Mouse (Mus musculus) thymus, postnatal 10 days (tissue): ENCODE measurements around the gene Rpl13a.
"Not testable (repeated sequence)": the region's sequence is repeated elsewhere in the genome, so short reads cannot be mapped to it uniquely, and the experiment has no call there.

Source experiments
- DNase-seq, 2 experiments: peaks; one replicate each; pipeline ENCODE4 v3.0.0; 2021; ENCODE audit warnings: low spot score in 2 of 2

The Rpl13a gene

DNA sequence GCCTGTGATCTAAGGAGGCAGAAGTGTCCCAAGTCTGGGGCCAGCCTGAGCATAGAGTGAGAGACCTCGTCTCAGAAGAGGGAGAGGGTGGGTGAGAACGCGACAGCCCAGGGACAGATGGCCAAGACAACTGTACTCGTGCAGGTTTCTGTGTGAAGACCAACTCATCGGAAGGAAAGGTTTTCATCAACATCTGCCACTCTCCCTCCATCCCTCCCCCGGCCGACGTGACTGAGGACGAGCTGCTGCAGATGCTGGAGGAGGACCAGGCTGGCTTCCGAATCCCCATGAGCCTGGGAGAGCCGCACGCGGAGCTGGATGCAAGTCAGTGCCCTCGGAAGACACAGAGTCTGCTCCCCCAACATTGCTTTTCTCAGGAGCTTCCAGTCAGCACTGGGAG lies 28.9 kb upstream of the Rpl13a start:
- no peak for DNase-seq

DNA sequence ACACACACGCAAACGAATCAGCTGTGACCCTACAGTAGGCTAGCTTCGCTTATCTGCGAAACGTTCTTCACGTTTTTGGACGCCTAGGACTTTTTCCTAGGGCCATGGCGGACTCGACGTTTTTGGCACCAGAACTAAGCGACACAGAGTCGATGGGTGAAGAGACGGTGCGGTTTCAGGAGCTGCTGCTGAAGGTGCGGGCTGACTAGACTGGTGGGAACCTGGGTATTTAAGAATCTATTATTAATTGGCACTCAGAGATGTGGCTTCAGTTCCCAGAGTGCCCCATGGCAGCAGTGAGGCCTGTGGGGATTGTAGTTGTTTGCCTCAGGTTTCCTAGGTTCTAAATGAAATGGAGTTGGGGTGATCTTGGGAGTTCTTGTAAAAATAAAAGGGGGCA lies 27.6 kb upstream of the Rpl13a start:
- DNase-seq, result no peak

DNA sequence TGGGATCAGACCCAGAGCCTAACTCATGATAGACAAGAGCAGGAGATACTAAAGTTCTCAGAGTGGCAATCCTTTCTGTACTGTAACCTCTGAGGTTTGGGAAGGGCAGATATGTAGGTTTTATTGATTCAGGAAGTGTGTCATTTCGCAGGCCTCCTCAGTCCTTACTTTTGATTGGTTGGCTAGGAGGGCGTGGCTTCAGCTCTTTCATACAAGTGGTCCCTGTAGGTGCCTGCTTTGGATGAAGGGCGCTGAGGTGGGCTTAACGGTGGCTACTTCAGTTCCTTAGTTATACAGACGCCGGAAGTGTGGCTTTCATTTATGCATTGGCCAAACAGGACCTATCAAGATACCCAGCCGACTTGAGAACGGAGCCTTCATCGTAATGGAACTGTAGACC lies 27.0 kb upstream of the Rpl13a start:
- DNase-seq, result no peak

DNA sequence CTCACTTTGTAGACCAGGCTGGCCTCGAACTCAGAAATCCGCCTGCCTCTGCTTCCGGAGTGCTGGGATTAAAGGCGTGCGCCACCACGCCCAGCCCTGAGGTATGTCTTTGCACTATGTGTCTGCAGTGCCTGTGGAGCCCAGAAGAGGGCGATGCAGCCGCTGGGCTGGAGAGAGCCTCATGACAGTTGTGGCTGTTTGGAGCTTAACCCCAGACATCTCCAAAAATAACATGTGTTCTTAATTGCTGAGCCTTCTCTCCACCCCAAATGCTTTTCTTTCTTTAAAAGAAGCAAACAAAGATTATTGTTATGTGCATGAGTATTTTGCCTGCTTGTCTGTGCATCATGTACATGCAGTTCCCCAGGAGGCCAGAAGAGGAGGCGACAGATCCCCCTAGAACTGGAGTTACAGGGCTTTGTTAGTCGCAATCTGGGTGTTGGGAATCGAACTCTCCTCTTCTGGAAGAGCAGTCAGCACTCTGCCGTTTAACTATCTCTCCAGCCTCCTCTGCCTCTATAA lies 26.5 kb upstream of the Rpl13a start:
- DNase-seq, result peak; percentile 49 to 57

DNA sequence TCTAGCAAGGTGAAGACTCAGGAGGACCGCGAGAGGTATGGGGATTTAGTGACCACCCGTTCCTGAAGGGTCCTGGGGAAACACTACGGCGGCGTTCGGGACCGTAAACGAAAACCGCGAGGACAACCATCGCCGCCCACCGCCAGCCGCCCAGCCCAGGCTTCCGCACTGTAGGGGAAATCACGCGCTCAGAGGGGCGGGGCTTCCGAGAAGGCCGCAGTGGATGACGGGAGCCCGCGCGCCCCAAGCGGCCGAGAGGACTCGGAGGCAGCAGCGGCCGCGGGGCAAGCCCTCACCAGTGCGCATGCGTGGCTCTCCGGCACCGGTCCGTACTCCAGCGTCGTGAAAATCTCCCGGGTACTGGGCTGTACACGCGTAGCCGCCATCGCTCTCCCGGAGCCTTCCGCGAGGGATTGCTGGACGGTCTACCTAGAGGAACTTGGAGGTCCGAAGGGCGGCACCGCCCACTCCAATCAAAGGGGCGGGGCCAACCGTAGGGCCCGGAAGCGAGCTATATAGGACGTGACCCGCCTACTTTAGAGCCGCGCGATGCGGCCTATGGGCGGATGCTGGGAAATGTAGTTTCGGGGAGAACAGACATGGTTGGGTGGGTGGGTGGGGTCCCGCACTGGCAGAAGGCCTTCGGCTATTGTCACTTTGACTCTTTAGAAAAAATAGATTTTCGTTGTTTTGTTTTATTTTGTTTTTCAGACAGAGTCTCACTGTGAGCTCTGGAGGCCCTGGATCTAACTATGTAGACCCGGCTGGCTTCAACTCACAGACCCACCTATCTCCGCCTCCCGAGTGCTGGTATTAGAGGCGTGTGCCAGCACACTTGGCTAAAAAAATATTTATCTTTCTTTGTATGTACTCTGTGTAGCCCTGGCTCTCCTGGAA lies 25.8 kb upstream of the Rpl13a start, which contains the start of the genes Pih1d1 and Aldh16a1:
Gene Pih1d1 (plus strand): TSS at position 208 of the 897 bp plus-strand sequence.
Gene Aldh16a1 (minus strand): TSS at position 489 of the 897 bp plus-strand sequence.
- peak; percentile 95 to 98 for DNase-seq

DNA sequence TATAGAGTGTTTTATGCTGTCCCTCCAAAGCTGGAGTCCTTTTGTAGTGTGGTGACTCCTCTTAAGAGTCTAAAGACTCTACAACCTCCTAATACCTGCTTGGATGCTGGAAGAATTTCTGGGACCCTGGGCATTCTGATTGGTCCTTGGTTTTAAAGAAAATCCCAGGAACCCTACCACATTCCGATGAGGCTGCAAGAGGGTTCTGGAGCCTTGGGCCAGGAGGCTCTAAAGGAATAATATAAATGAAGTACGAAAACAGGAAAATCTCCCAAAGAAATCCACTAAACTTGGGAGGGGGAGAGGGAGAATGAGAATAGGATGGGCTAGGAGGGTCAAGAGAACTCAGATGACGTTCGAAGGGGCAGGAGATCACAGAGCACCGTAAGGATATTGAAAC lies 25.0 kb upstream of the Rpl13a start:
- no peak for DNase-seq

DNA sequence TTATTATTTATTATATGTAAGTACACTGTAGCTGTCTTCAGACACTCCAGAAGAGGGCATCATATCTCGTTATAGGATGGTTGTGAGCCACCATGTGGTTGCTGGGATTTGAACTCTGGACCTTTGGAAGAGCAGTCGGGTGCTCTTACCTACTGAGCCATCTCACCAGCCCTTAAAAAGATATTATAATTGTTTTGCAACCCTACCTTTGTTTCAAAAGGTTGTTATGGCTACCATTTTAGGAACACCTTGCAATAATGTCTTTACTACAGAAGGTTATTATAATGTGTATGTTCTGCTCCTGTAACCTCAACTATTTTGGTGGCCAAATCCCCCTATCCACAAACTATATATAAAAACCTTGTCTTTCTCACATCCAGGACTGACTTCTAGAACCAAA lies 24.5 kb upstream of the Rpl13a start:
- not testable (repeated sequence) for DNase-seq

DNA sequence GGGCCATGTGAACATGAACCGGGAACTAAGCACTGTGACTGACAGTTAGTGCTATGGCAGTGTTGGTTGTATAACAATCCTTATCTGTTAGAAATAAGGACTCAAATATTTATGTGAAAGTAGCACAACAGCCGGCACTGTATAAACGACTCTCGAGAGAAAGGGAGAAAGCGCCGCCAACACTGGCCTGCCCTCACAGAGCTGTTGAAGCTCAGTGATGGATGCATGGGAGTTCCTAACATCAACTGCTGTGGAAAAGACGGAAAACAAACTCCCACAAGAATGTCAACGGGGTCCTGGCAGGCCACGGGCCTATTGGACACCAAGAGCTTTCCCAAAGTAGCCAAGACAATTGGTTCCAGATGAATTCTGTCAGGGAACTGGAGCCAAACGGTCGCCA lies 22.7 kb upstream of the Rpl13a start:
- no peak for DNase-seq

DNA sequence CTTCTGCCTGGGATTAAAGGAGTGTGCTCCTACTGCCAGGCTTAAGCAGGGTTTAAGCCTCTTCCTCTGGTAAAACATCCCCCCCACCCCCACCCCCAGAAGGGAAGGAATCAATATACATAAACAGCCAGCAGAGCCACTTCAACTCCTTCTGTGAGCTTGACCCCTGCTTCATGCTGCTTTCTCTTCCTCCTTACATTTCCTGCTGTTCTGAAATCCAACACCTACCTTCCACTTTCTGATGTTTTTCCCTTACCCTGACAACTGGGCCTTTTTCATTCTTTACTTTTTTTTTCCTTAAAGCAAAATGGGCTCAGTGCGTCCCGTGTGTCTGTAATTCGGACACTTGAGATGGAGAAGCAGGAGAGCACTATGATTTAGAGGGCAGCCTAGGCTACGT lies 21.8 kb upstream of the Rpl13a start:
- no peak for DNase-seq

DNA sequence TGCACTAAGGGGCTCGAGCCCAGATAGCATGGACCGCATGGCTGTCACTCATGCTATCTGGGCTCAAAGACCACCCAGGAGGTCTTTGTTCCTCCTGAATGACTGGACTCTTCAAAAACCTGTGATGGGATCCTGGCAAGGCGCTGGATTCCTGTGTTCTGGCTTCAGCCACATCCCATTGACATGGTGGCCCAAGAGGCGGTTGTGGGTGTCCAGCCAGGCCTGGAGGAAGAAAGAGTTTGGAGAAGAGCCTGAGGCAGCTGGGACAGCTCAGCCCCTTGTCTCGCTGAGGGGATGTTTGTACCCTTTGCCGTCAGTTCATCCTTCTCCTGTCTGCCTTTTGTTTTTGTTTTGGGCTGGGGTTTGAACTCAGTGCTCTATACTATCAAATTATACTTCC lies 21.0 kb upstream of the Rpl13a start:
- no peak for DNase-seq

DNA sequence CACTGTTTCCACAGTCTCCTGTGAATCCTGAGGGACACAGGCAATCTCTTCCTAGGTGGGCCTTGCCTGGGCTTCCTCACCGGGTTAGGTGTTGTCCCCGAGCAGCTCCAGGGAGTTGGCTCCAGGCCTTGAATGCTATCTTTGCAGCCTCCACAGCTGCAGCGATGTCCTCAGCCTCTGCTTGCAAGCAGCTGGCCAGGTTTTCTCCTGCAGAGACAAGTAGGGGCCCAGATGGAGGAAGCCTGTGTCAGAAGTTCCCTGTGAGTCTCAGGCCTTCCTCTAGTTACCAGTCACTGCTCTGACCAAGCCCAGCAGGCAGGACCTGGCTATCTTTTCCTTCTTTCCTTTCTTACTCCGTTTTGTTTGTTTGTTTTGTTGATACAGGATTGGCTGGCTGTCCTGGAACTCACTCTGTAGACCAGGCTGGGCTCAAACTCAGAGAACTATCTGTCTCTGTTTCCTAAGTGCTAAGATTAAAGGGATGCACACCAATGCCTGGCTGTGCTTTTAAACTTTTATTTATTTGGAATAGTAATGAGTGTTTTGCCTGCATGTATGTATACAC lies 20.1 kb upstream of the Rpl13a start:
- DNase-seq, result no peak

DNA sequence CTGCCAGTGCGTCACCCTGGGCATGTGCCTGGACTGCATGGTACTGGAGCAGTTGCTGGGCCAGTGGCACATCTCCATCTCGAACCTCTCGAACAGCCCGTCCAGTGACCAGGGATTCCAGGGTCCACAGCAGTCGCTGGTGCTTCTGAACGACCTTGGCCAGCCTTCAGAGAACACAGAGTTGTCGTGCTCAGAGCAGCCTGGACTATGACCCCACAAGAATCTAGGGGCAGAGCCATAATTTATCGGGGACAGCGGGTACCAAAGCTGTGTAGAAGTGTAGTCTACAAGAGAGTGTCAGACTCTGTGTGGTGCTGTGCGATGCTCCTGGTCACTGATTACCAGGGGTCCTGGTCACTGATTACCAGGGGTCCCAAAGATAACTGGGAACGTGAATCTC lies 19.3 kb upstream of the Rpl13a start:
- DNase-seq, result no peak

DNA sequence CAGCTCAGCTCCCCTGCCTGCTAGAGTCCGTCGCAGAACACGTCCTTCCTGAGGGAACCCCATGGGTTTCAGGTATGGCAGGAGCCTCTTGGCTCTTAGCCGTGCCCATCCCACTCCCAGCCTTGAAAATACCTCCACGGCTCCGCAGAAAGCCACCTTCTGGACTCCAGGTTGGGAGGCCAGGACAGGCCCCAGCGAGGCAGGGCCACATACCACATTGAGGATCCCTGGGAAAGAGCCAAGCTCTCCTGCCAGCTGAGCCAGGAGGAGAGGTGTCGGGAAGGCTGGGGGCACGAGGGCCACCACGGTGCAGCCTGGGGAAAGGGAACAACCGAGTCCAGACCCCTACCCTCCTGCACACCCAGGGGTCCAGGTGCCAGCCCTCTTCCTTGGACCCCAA lies 18.7 kb upstream of the Rpl13a start:
- DNase-seq, result no peak

DNA sequence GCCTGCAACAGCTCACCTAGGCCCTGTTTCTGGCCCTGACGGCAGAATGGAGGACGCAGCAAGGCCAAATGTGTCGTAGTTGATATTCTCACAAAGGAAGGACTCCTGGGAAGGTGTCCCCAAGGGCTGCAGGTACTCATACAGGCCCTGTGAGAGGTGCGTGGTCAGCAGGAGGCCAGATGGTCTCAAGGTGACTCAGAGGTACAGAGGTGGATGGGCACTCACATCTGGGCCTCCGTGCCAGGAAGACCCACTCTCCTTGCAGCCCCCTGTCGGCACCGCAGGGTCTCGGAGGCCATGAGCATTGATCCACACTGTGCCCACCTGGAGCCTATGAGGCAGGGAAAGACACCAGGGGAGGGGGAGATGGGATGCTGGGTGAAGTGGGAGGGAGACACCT lies 16.9 kb upstream of the Rpl13a start:
- DNase-seq, result no peak

DNA sequence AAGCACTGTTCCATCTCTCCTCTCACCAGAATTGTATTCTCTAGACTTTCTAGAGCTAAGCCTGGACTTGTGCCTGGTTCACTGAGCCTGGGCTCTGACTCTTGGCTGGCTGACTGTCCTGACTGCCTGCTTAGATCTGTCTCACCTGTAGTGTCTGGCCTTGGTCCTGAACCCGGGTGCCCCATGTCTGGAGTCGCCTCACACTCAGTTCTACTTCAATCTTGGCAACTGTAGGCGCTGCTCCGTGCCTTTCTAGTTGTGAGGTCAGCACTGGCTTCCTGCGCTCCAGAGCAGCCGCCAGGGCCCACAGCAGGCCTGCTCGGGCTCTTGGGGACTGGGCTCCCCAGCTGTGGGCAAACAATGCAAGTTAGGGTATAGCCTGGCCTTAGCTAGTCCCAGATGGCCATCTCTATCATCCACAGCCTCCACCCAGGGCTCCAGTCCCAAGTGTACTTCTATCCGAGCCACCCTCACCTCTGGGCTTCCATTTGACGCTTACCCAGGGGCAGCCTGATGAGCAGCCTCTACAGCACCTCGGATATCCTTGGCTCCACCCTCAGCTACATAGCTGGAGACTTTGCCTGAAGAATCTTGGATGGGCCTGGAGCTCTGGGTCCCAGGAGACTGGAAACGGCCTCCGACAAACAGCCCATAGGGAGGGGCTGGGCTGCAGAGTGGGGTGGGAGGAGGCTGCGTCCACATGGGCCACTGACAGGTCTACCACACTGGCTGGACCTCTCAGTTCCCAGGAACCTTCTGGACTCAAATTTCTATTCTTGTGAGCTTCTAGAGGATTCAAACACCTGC lies 16.0 kb upstream of the Rpl13a start:
- no peak for DNase-seq

DNA sequence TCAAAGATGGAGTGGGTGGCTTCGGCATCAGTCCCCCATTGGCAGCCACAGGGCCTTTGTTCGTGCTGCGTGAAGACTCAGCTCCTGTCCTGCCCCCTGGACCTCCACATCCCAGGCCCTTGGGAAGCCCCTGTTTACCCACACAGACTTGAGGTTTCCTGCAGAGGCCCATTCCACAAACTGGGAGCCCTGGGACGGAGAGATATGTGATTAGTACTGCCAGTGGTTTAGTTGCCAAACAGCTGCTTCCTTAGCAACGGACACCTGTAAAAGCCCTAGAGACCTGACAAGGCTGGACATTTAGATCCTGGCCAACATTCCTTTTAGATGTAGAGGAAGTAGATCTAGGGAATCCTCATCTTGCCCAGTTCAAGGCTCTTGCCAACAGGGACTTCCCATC lies 13.4 kb upstream of the Rpl13a start:
- DNase-seq, result no peak

DNA sequence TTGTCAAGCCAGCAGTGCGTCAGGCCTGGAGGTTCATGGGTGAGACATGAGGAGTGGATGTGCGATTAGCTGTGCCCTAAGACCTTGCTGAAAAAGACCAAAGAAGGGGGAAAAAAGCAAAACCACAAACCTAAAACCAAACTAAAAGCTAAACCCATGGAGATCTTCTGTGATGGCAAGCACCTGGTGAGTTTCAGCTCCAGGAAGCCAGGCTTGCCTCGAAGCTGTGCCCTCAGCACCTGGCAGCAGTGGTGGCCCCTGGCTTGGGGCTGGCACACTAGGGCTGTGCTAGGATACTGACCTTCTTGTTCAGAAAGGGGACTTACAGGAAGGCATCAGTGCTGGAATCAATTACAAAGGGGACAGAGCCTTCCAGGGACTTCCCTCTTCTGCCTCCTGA lies 12.8 kb upstream of the Rpl13a start:
- DNase-seq, result peak; percentile 45 to 55

DNA sequence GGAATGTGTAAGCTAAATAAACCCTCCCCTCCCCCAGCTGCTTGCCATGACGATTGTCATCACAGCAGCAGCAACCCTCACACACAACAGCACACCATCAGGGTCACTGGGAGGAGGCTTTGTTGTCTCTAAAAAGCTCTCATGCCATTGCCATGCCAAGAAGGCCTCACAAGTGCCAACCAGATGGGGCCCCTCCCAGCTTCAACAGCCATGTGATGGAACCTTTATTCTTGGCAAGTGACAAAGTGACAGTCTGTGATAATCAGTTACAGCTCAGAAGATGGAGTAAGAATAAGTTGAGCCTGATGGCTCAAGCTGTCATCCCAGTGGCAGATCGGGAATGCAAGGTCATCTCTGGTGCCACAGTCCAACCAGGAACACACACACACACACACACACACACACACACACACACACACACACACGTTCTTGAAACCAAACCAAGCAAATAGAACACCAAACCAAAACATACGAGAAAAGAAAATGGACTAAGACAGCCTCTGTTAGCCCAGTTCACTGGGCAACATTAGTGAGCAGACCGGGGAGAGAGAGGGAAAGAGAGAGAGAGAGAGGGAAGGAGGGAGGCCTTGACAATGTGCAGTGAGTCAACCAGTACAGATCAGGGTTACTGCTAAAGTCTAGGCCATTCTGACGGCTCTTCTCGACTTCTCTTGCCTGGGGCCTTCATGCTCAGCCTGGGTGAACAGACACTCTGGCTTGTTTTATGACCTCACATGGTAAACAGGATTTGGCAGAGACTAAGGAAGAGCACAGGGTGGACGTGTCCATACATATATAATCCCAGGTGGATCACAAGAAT lies 11.6 kb upstream of the Rpl13a start:
- DNase-seq, result no peak

DNA sequence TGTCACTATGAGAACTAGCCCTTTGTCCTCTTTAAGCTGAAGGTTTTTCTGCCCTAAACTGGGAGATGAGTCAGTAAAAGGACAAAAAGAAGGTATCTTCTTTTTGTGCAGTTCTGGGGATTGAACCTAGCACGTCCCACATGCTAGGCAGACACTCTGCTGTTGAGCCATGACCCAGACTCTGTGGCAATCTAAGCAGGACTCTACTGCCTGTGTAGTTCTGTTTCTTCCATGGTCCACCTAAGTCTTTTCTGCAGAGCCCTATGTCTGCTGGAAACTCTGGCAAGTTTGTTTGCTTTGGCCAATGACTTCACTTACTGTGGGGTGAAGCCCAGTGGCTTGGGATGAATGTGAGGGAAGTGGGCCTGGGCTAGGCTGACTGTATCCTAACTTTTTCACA lies 9.8 kb upstream of the Rpl13a start:
- DNase-seq, result no peak

DNA sequence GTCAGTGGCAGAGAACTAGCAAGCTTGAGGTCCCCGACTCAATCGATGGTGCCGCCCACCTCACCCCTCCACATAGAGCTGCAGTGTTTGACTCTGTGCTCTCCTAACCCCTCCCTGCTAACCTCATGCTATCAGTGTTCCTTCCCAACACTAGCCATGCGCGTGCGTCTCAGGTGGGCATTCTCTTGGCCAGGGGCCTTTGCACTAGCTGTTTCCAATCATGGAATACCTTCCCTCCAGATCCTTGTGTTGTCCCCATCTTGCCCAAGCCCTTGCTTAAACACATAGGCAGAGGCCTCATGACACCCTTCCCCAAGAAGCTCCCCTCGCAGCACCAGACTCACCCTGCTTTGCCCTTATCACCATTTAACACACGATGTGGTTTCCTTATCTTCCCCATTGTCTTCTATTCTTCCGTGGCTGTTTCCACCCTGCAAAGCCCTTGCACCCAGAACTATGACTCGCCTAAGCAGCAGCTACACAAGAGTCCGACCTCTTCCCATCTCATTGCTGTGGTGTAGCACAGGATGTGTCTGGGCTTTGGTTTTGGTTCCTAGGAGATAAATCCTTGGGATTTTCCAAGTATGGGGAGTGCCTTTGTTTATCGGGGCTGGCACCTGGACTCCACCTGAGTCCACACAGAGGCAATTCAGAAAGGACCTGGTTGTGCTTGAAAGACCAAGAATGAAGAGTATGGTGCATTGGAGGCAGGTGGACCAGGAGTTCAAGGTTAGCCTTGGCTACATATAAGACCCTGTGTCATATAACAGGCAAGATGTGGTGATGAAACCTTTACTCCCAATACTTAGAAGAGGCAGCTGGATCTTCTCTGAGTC lies 8.8 kb upstream of the Rpl13a start:
- no peak for DNase-seq
